Mouse (Mus musculus) embryo, embryonic 11 days (tissue): ENCODE data around the gene Akr1b8.
"Not testable (repeated sequence)": the region's sequence is repeated elsewhere in the genome, so short reads cannot be mapped to it uniquely, and the experiment has no call there.

ENCODE experiments used
- DNase-seq: peaks from one replicate; pipeline ENCODE4 v3.0.0-alpha.2; 2015

Gene Akr1b8

GRCm38 (mm10) chr6:34350037-34350699 is 3.8 kb upstream of the Akr1b8 start:
- DNase-seq: no peak

DNA sequence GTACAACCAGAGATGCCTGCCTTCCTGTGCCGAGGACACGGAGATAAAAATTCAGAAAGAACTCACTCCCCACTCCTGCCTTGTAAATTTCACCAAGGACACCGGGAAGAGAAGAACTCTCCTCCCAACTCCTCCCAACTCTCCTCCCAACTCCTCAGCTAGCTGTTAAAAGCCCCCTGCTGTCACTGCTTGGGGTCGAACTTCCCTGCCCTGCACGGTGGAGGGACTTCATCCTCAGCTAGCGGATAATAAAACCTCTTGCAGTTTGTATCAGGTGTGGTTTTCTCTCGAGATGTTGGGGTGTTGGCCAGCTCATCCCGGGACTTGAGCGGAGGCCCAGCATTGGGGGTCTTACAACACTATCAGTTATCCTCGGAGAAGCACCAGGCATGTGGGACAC is 2.4 kb upstream of the Akr1b8 start:
- not testable (repeated sequence) for DNase-seq

- no peak for DNase-seq
Observed at GRCm38 (mm10) chr6:34352401-34352800, 1.5 kb upstream of the Akr1b8 start.

GRCm38 (mm10) chr6:34354354-34355348 is 732 bp downstream of the Akr1b8 start:
- DNase-seq: no peak

DNA sequence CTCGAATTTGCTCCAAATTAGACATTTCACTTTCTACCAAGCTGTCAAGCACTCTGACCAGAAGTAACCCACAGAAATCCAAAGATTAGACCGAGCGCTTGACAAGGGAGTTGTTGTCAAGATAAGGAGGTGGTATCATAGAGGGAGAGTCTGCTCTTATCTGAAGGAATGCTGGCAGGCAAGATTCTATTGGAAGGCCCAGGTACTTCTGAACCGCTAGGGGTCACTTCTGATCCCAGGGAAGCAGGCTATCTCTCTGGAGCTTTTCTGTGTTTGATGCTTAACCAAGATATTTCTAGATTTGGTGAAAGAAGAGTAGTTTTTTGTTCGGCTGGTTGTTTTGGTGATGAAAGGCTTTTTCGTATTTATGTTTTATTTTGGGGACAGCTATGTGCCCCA is 1.4 kb downstream of the Akr1b8 start:
- DNase-seq: no peak

- no peak for DNase-seq
Observed at GRCm38 (mm10) chr6:34355841-34356240, 1.9 kb downstream of the Akr1b8 start.

- no peak for DNase-seq
Observed at GRCm38 (mm10) chr6:34364217-34365136, 10.6 kb downstream of the Akr1b8 start.

DNA sequence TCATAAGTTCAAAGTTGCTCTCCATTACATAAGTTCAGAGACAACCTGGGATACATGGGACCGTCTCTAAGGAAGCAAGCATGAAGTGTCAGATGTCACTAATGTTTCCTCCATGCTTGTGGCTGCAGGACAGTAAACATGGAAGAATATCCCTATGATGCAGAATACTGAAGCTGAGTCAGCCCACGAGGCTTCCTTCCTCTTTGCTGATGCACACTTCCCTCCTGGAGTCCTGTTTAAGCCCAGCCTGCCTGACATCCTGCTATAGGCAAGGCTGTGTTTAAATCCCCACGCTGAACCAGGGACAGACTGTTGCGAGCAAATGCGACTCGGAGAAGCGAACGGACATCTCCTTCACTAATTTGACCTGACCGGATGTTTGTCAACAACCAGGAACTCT is 14.1 kb downstream of the Akr1b8 start:
- no peak for DNase-seq

DNA sequence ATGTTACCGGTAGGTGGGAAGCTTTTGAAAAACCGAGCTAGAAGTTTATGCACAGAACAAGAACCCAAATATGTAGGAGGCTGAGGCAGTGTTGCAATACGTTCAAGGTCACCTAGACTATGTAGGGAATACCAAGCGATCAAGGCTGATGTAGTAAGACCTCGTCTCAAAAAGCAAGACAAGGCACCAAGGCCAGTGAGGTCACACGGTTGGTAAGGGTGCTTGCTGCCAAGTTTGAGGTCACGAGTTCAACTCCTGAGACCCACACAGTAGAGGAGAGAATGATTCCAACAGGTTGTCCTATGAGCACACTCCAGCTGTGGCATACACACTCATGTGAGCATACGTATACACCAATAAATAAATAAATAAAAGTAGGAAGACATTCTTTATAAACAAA is 16.2 kb downstream of the Akr1b8 start:
- DNase-seq: no peak

GRCm38 (mm10) chr6:34371700-34372351 is 17.9 kb downstream of the Akr1b8 start:
- DNase-seq: peak; percentile 83

- DNase-seq: no peak
Observed at GRCm38 (mm10) chr6:34373841-34374240, 19.9 kb downstream of the Akr1b8 start.

GRCm38 (mm10) chr6:34375888-34376287 is 22.0 kb downstream of the Akr1b8 start:
- DNase-seq: not testable (repeated sequence)

GRCm38 (mm10) chr6:34383401-34383800 is 29.5 kb downstream of the Akr1b8 start:
- DNase-seq: no peak

DNA sequence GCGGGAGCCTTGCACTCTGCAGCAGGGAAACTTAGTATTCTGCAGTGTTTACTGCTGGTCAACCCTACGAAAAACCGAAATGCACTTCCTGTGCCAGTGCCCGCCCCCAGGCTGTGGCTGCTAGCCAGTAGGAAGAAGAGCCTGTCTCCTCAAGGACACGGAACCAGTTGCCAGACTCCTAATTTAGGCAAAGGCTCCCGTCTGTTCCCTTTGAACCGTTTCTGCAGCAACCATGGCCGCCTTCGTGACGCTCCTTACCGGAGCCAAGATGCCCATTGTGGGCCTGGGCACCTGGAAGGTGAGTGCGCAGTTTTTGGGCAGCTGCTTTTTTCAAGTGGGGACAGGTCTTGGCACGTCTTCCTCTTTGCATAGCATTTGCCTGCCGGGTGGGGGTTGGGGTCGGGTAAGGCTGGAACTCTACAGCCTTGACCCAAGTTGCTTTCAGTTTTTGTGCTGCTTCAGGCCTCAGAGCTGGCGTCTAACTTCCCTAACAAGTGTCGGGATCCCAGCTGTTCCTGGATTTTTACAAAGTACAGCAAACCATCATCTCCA is 30.3 kb downstream of the Akr1b8 start, which contains the start of gene Akr1b10:
Akr1b10 (plus strand) TSS at position 109 of the 552 bp plus-strand sequence.
- peak; percentile 79 for DNase-seq

GRCm38 (mm10) chr6:34384701-34385370 is 30.9 kb downstream of the Akr1b8 start:
- DNase-seq: peak; percentile 59

DNA sequence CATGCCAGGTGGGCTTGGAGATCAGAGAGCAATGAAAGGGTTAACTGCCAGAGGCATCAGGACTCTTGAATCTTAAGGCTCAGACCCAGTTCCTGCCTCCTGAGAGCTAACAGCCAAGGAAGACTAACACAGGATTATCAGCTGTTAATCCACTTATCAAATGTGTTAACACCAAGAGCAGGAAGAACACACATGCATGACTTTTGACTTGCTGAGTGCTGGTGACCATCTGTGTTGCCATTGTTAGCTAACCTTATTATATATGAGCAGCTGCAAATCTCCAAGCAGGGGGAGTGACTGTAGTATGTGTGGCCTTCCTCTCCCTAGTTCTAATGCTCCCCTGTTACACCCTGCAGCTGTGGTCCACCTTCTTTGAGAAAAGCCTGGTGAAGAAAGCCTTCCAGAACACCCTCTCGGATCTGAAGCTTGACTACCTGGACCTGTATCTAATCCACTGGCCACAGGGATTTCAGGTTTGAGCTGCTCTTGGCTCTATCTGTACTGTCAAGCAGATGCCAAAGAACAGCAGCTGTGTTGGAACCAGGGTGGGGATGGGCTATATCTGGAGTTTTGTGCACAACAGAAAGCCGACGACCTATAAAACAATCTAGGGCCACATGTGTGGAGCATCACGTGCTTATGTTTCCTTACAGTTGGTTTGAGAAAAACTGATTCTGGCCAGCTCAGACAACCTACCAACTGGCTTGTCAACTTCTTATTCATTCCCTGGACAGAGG is 34.7 kb downstream of the Akr1b8 start:
- DNase-seq: no peak

- DNase-seq: no peak
Observed at GRCm38 (mm10) chr6:34395897-34396296, 42.0 kb downstream of the Akr1b8 start.

DNA sequence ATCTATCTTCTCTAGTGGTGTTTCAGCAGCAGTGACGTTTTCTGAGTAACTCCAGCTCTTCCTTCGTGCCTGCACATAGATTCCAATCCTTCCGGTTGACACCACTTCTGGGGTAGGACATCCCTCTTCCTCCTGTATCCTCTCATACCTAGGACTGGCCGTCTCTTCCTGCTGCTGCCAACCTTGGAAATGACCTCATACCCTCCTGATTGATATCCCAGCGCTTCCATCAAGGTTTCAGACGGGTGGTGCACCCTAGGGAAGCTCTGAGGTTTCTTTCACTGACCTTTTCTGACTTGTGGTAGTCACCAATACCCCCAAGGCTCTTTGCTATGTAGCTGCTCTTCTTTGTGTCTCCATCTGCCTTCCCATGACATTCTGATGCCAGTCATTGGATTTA is 44.5 kb downstream of the Akr1b8 start:
- DNase-seq: no peak

GRCm38 (mm10) chr6:34399606-34400220 is 45.8 kb downstream of the Akr1b8 start:
- DNase-seq: no peak

GRCm38 (mm10) chr6:34400696-34401095 is 46.8 kb downstream of the Akr1b8 start:
- no peak for DNase-seq
